Mouse (Mus musculus) right cerebral cortex, postnatal 10 days (tissue): ENCODE data around the gene 1110008P14Rik.

Experiments used
- DNase-seq, 2 experiments: peaks; one replicate each; pipeline ENCODE4 v3.0.0; 2021; ENCODE audit warnings: low spot score in 2 of 2

Gene 1110008P14Rik

GRCm38 (mm10) chr2:32381775-32382223, at the start of gene 1110008P14Rik:
Gene 1110008P14Rik, minus strand, starts transcription at chr2:32381938.
- peak; percentile 94 for DNase-seq

GRCm38 (mm10) chr2:32430701-32431676, 49.3 kb upstream of the 1110008P14Rik start:
- peak; percentile 92 to 97 for DNase-seq

GRCm38 (mm10) chr2:32429215-32429891, 47.6 kb upstream of the 1110008P14Rik start:
- no peak for DNase-seq

GRCm38 (mm10) chr2:32428262-32428722, 46.6 kb upstream of the 1110008P14Rik start:
- peak; percentile 72 to 90 for DNase-seq

GRCm38 (mm10) chr2:32427720-32428119, 46.0 kb upstream of the 1110008P14Rik start:
- DNase-seq: no peak

GRCm38 (mm10) chr2:32426141-32426540, 44.4 kb upstream of the 1110008P14Rik start:
- DNase-seq: no peak

- no peak for DNase-seq
Measured at GRCm38 (mm10) chr2:32425568-32425967, 43.8 kb upstream of the 1110008P14Rik start.

- no peak for DNase-seq
Measured at GRCm38 (mm10) chr2:32424796-32425195, 43.1 kb upstream of the 1110008P14Rik start.

GRCm38 (mm10) chr2:32423481-32424331, 42.0 kb upstream of the 1110008P14Rik start:
- peak in 1 of 2 experiments; percentile 77 for DNase-seq

GRCm38 (mm10) chr2:32421851-32422251, 40.1 kb upstream of the 1110008P14Rik start:
- DNase-seq: no peak

- DNase-seq: no peak
Measured at GRCm38 (mm10) chr2:32420647-32421046, 38.9 kb upstream of the 1110008P14Rik start.

- DNase-seq: no peak
Measured at GRCm38 (mm10) chr2:32420066-32420608, 38.4 kb upstream of the 1110008P14Rik start.

GRCm38 (mm10) chr2:32419359-32419758, 37.6 kb upstream of the 1110008P14Rik start:
- DNase-seq: no peak

GRCm38 (mm10) chr2:32418430-32419151, 36.9 kb upstream of the 1110008P14Rik start:
- no peak for DNase-seq

- DNase-seq: no peak
Measured at GRCm38 (mm10) chr2:32417486-32417885, 35.7 kb upstream of the 1110008P14Rik start.

GRCm38 (mm10) chr2:32416556-32416955, 34.8 kb upstream of the 1110008P14Rik start:
- no peak for DNase-seq

GRCm38 (mm10) chr2:32415801-32416200, 34.1 kb upstream of the 1110008P14Rik start:
- no peak for DNase-seq

GRCm38 (mm10) chr2:32413936-32414335, 32.2 kb upstream of the 1110008P14Rik start:
- no peak for DNase-seq

GRCm38 (mm10) chr2:32412742-32413531, 31.2 kb upstream of the 1110008P14Rik start:
- DNase-seq: no peak

- DNase-seq: no peak
Measured at GRCm38 (mm10) chr2:32411407-32411806, 29.7 kb upstream of the 1110008P14Rik start.
